Mouse (Mus musculus) cortical plate, adult 2 months (tissue): ENCODE measurements at regions not wholly inside any gene's neighbourhood (a gene's known extent, or its start where the extent isn't known, plus 50 kb on each side); places are given as distances from the start of the nearest gene placed in this dataset.

ENCODE experiments used
- H3K27ac ChIP-seq: fragments of 200-500 bp; 2 replicates; pipeline ENCODE4 v1.5.1; 2012; ENCODE audit warnings: low read length, control low read depth, inconsistent platforms; ENCODE audit not compliant: insufficient read depth
- H3K4me1 ChIP-seq: fragments of 200-500 bp; 2 replicates; pipeline ENCODE4 v1.6.1; 2011; ENCODE audit warnings: low read length; ENCODE audit not compliant: control insufficient read depth, insufficient read depth
- H3K4me3 ChIP-seq: fragments of 200-500 bp; 2 replicates; pipeline ENCODE4 v1.5.1; 2011; ENCODE audit warnings: mild to moderate bottlenecking, low read length, control low read depth; ENCODE audit not compliant: insufficient read depth
- CTCF ChIP-seq: fragments of 200-500 bp; IDR thresholded peaks from 2 replicates; pipeline ENCODE4 v1.5.1; 2011; ENCODE audit warnings: mild to moderate bottlenecking, control low read depth, low read length; ENCODE audit not compliant: insufficient read depth; ENCODE audit errors: extremely low read depth
- POLR2A ChIP-seq: fragments of 200-500 bp; IDR thresholded peaks from 2 replicates; pipeline ENCODE4 v1.6.1; 2011; ENCODE audit warnings: mild to moderate bottlenecking, low read length, control low read depth; ENCODE audit not compliant: insufficient read depth; ENCODE audit errors: extremely low read depth

GRCm38 (mm10) chr17:44418676-44419404 is 230.5 kb downstream of the Clic5 start:
- Histone ChIP-seq H3K27ac (no peak overlapping the region), H3K4me3 (no peak overlapping the region), H3K4me1 (peaks cover 2% of the 10 kb centered on the region; the same call in 1 of the 2 replicates)
- TF ChIP-seq CTCF: no peak
- TF ChIP-seq POLR2A: no peak

- H3K27ac ChIP-seq: 0 out of 2 replicates have a peak overlapping the region, but pooled peaks have one; percentile 10
These were observed 231.0 kb downstream of the Clic5 start for GRCm38 (mm10) chr17:44419405-44419729.

DNA sequence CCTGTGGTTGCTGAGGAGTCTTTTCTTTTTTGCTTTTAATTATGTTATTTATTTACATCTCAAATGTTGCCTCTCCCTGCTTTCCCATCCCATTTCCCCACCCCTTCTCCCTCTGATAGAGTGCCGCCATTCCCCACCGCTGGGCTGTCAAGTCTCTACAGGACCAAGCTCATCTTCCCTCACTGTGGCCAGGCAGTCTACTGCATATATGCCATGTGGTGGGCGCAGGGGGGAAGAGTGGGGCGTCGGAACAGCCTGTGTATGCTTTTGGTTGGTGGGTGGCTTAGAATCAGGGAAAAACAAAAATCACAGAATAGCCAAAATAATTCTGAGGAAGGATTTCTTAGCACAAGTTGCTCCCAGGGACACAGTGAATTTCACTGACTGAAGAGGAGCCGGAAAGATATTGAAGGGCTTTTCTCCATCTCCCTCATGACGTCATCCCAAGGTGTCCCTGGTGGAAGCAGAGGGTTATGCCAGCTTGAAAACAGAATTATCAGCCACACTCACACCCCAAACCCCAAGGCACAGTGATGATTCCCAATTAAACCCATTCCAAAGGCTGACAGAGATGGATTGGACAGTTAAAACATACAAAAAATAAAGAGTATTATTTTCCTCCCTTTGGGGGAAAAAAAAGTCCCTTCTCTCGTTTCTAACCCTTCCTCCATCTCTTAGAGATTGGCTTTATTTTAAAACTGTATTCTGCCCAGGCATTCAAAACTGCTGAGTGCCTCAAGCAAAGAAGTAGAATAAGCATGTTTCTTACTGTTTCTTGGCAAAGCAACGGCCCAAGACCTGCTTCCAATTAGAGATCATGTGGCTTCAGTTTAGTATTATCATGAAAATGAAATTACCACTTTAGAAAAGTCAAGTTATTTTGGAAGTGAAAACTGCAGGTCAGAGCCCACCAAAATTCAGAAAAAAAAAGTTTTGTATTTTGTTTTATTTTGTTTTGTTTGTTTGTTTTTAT is 232.0 kb downstream of the Clic5 start:
- H3K27ac ChIP-seq: no peak overlapping the region
- TF ChIP-seq POLR2A (no peak), CTCF (no peak)
- H3K4me1 ChIP-seq: peaks cover 2% of the 10 kb centered on the region; the same call in 1 of the 2 replicates
- H3K4me3 ChIP-seq: no peak overlapping the region

More at GRCm38 (mm10) chr17:44419405-44419729, 231.0 kb downstream of the Clic5 start:
- H3K4me1 ChIP-seq: peaks cover 2% of the 10 kb centered on the region; the same call in 1 of the 2 replicates
- no peak overlapping the region for H3K4me3 ChIP-seq
- TF ChIP-seq POLR2A: no peak
- TF ChIP-seq CTCF: no peak

- Histone ChIP-seq H3K4me1 (peaks cover 2% of the 10 kb centered on the region; the same call in 1 of the 2 replicates), H3K27ac (no peak overlapping the region), H3K4me3 (no peak overlapping the region)
- no peak for TF ChIP-seq CTCF
- TF ChIP-seq POLR2A: no peak
These were observed 233.8 kb downstream of the Clic5 start for GRCm38 (mm10) chr17:44422161-44422560.

GRCm38 (mm10) chr17:44422865-44423264 is 234.5 kb downstream of the Clic5 start:
- no peak overlapping the region for H3K4me3 ChIP-seq
- H3K27ac ChIP-seq: no peak overlapping the region
- peaks cover 2% of the 10 kb centered on the region; the same call in 1 of the 2 replicates for H3K4me1 ChIP-seq
- no peak for TF ChIP-seq POLR2A
- TF ChIP-seq CTCF: no peak

DNA sequence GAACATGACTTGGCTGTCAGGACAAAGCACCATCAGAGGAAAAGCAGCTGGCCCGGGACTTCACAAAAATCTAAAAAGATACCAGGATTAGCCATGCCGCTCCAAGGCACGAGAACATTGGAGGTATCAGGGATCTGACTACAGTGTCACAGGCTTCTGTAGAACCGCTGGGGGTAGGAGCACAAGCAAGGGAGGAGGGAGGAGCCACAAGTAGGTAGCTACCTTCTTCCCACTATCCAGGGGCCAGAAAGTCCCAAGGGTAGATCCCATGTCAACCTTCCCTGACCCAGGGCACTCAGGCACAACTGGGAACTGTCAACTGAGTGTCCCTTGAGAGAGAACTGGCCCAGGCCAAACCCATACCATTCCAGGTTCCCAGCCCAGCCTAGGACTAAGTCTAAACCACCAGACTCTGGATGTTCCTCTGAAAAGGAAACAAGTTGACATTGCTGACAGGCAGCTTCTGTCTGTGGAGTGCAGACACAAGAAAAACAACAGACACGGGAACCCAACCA is 235.1 kb downstream of the Clic5 start:
- H3K4me1 ChIP-seq: peaks cover 2% of the 10 kb centered on the region; the same call in 1 of the 2 replicates
- TF ChIP-seq POLR2A (no peak), CTCF (no peak)
- H3K27ac ChIP-seq: no peak overlapping the region
- H3K4me3 ChIP-seq: no peak overlapping the region

DNA sequence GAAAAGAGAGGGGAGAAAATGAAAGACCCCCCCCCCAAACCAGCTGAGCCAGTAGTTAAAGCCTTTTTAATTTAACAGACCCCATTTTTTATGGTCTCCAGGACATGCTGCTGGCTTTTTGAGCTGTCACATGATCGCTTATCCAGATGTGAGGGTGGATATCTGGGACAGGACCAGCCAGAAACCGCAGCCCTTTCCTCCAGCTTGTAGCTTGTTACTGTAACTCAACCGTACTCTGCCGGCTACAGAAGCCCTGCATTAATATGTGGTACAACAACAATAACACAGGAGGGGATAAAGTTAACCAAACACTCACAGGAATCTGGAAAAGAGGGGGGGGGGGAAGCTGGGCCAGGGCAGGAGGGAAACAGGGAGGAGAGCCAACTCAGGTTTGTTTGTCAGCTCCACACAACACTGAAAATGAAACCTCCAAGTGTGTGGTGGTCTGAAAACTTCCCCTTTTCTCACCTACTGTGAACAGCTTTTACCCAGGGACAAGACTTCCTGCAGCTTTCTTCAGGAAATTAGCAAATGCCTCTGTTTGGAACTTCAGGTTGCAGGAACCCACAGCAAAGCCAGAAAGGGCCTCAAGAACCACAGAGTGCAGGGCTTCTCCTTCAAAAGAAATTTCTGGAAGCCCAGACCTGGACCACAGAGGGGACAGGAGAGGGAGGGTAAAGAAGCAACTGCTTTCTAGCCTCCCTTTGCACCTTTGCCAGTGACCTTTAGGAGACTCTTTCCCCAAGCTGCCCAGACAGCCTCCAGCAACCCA is 244.3 kb downstream of the Clic5 start:
- no peak overlapping the region for H3K27ac ChIP-seq
- no peaks in the 10 kb centered on the region for H3K4me1 ChIP-seq
- no peak overlapping the region for H3K4me3 ChIP-seq
- TF ChIP-seq CTCF: no peak

- no peak overlapping the region for H3K27ac ChIP-seq
- H3K4me1 ChIP-seq: no peaks in the 10 kb centered on the region
- no peak for TF ChIP-seq POLR2A
- no peak for TF ChIP-seq CTCF
- H3K4me3 ChIP-seq: no peak overlapping the region
These were observed 244.9 kb downstream of the Clic5 start for GRCm38 (mm10) chr17:44433296-44433653.

DNA sequence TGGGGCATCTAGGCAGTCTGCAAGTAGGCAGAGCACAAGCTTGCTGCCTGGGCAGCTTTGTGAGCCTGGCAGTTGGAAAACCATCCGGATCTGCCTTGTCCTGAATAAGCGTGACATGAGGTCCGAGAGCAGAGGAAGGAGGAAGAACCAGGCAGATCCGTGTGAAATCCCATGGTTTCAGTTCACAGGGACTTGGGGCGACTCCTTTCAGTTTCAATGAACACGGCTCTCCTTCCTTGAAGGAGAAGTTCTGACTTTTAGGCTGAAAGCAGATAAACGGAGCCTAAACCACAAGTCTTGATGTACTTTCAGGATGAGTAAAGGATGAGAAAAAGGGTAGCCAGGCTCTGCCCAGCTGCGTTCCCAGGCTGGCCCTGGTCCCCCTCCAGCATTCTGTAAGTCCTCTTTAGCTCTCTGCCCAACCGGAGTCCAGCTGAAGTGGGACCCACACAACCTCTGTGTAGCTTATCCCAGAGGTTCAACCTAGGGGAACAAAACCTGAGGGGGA is 248.2 kb downstream of the Clic5 start:
- no peak for TF ChIP-seq CTCF
- Histone ChIP-seq H3K4me3 (no peak overlapping the region), H3K4me1 (no peaks in the 10 kb centered on the region), H3K27ac (no peak overlapping the region)
